Mouse (Mus musculus) layer of hippocampus, adult 2 months (tissue): ENCODE measurements around the gene Ptprg. TPM values are rescaled to one million over a fixed set of nuclear protein-coding genes. Genes with fewer than 3 reads are reported as not detected.

ENCODE experiments used
- DNase-seq, 2 experiments: peaks; one replicate each; pipeline ENCODE4 v3.0.0; 2022; ENCODE audit warnings: low spot score in 2 of 2
- H3K27ac ChIP-seq: fragments of 200-600 bp; 2 replicates; pipeline ENCODE4 v1.8.1; 2022
- H3K4me3 ChIP-seq: fragments of 200-600 bp; 2 replicates; pipeline ENCODE4 v1.8.1; 2022; ENCODE audit warnings: mild to moderate bottlenecking
- CTCF ChIP-seq: fragments of 200-600 bp; conservative IDR thresholded peaks from 2 replicates; pipeline ENCODE4 v1.8.1; 2022; ENCODE audit warnings: antibody characterized with exemption, mild to moderate bottlenecking, moderate library complexity
- total RNA-seq, 2 experiments: library from RNA; stranded (reverse); gene quantifications; 2 replicates each; pipeline ENCODE4 v1.2.3; 2021

Gene Ptprg
- total RNA-seq, 2 experiments from 2014 or later, result 106 to 112 TPM

DNA sequence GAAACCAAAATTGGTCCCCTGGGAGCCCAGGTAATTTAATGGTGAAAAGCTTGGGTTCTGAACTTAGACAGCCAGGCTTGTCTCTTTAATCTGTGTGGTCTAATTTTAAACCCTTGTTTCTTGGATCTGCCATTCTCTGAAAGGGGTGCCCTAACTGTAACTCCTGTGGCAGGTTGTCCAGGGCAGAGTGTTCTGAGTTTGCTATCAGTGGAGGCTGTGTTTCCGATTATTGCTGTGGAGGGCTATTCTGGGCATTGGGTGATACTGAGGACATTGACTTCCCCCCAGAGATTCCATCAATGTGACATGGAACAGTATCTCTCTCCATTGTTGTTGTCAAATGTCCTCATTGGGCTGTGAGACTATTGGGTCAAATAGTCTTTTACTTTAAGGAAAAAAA lies 134.2 kb downstream of the Ptprg start:
- TF ChIP-seq CTCF, result no peak
- H3K27ac ChIP-seq, result no peak overlapping the region
- no peak overlapping the region for H3K4me3 ChIP-seq
- DNase-seq, result no peak

DNA sequence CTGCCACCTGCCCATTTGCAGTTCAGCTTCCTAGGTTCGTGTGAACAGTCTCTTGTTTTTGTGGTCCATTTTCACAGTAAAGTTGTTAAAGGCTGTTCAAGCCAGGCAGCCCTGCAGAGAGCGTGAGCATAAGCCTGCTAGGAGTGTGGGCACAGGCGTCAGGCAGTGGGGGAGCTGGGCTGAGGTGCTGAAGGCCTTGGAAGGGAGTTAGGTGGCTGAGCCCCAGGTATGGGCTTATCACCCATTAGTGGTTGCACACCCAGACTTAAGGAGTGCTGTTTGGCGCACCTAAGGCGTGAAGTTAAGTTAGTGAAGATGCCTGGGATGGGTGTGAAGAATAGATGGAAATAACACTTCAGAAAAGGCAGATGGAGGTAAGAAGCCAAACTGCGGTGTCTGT lies 134.8 kb downstream of the Ptprg start:
- no peak overlapping the region for H3K4me3 ChIP-seq
- DNase-seq, result no peak
- H3K27ac ChIP-seq, result no peak overlapping the region
- TF ChIP-seq CTCF, result no peak

DNA sequence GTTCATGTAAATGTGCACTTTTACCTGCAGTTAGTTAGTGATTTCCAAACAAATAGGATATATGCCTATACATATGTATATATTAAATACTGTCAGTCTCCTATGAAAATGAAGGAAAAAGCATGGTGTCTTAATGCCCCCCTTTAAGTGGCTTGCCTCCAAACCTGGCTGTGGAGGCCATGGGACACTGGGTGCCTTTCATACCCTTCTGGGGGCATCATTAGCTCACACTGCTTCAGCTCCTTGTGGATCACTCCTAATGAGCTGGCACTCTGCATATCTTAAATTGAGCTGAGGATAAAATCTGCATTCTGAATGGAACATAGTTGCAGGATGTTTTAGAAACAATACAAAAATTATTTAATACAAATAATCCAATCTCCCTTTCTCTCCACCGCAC lies 136.7 kb downstream of the Ptprg start:
- TF ChIP-seq CTCF, result no peak

DNA sequence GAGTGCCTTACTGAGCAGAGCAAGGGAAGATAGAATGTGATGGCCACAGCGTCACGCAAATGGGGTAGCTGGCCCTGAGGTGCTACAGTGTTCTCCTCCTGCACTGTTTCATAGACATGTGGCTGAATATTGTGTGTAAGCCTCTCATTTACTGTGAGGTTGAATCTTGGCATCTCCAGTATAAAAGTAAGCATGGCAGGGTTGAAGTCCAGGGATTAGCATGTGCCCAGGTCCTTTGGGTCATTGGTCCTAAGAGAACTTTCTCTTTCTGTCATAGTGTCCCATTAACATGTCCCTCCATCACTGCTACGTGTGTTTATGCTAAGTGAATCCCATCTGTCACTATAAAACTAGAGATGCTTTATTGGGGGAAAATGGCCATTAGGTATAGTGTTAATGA lies 138.2 kb downstream of the Ptprg start:
- DNase-seq, result no peak

More for the DNA sequence above, 136.7 kb downstream of the Ptprg start:
- DNase-seq, result no peak
- H3K4me3 ChIP-seq, result no peak overlapping the region
- 0 out of 2 replicates have a peak overlapping the region, but pooled peaks have one; percentile 28 for H3K27ac ChIP-seq

DNA sequence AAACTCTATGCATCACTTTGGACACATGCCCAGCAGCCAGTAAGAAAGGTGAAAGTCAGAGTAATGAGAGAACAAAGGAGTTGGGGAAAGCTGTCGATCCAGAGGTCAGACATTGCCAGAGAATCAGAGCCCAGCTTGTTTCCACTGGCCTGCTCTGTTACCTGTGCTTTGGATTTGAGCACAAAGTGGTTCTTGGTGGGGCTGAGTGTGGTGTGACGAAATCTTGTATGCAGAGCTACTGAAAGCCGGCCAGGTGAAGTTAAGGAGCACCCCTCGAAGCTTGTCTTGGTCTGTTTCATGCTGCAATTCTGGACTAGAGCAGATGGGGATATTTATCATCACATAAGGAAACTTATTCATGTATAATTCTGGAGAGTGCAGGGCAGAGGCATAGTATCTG lies 145.5 kb downstream of the Ptprg start:
- H3K27ac ChIP-seq, result no peak overlapping the region
- no peak for TF ChIP-seq CTCF

More for the DNA sequence above, 138.2 kb downstream of the Ptprg start:
- Histone ChIP-seq H3K4me3 (no peak overlapping the region), H3K27ac (no peak overlapping the region)
- TF ChIP-seq CTCF, result no peak

DNA sequence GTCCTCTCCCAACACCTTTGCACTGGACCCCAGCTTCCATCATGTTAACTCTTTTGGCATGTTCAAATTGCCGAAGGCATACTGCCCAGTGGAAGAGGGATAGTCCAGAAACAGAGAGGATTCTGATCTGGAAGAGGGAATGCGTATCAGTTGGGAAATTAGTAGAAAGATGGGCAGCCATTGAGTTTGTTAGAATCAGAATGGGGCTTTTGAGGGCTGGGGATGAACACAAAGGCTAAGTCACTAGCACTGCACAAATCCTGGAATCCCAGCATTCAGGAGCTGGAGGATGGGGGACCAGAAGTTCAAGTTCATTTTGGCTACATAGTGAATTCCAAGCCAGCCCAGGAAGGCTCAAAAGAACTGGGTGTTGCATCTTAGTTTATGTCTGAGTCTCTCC lies 146.3 kb downstream of the Ptprg start:
- TF ChIP-seq CTCF, result no peak
- no peak for DNase-seq
- H3K27ac ChIP-seq, result no peak overlapping the region
- H3K4me3 ChIP-seq, result no peak overlapping the region

More for the DNA sequence above, 145.5 kb downstream of the Ptprg start:
- no peak for DNase-seq
- no peak overlapping the region for H3K4me3 ChIP-seq

DNA sequence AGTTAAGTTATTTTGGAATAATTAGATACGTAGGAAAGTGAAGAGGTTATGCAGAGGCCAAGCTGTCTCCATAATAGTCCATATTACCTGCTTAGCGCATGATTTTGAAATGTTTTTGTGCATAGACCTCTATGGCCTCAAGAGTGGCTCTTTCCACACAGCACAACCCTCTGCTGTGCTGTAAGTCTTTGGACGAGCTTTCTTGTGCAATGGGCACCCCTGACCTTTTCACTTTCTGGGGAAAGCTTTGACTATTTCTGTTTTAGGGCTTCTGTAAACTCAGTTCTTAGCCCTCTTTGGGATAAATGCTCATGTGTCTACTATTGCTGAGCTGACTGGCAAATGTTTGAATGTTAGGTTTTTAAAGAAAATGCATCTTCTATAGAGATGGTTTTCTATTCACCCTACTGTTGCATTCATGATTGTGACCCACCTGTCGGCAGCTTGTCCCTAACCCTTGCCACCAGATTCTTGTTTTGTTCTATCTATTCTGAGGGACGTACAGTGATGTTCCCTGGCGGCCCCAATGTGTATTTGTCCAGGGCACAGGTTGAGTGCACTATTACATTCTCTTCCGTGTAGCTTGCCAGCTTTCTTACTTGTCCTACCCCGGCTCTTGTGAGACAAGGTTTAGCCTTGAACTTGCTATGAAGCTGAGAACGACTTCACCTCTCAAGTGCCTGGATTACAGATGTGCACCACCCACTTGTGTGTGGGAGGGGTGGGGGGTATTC lies 148.4 kb downstream of the Ptprg start:
- no peak for TF ChIP-seq CTCF
- Histone ChIP-seq H3K27ac (peak overlapping the region; percentile 43), H3K4me3 (no peak overlapping the region)
- no peak for DNase-seq

DNA sequence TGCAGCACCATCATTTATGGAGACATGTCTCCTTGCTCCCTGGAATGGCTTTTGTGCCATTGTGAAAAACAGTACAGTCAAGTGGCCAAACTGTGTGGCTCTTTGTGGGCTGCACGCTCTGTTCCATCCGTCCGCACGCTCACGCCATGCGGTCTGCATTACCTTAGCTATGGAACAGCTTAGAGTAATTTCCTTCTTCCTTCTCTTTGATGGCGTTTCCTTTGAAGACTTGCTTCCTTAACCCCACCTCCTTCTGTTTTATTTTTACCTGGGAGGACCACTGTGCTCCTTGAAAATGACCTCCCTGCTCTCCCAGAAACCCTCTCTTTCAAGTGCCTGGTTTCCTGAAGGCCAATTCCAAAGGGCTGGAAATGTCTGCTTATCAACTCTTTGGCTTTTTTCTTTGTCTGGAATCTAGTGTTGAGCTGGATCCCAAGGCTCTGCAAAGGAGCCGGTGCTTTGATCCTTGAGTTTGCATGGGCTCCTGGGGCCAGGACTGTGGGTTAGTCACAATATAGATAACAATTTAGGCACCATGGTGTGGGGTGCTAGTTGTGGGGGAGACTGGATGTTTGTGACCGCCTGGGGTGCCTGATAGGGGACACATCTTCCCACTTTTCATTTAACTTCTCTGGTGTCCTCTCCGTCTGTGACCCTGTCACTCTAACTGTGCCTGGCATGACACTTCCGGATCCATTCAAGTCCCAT lies 149.6 kb downstream of the Ptprg start:
- no peak for TF ChIP-seq CTCF
- H3K4me3 ChIP-seq, result no peak overlapping the region
- H3K27ac ChIP-seq, result peak overlapping the region; percentile 43; the same call in 1 of the 2 replicates
- DNase-seq, result no peak

DNA sequence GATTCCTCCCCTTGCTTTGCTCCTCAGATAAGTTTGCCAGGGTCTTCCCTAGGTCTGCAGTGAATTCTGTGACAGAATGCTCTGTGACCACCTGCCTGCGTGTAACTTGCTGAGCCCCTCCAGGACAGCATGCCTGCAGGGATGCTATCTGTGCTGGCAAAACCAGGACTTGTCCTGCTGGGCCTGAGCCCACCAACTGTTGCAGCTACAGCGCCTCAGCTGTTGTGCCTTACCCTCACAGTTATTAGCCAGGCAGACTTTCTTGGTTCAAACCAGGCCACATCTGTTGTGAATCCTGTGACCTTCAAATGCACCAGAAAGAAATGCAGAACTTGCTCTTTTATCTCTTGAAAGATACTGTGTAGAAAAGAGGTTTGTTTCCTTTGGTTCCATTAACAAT lies 151.5 kb downstream of the Ptprg start:
- TF ChIP-seq CTCF, result no peak
- Histone ChIP-seq H3K27ac (no peak overlapping the region), H3K4me3 (no peak overlapping the region)
- no peak for DNase-seq

DNA sequence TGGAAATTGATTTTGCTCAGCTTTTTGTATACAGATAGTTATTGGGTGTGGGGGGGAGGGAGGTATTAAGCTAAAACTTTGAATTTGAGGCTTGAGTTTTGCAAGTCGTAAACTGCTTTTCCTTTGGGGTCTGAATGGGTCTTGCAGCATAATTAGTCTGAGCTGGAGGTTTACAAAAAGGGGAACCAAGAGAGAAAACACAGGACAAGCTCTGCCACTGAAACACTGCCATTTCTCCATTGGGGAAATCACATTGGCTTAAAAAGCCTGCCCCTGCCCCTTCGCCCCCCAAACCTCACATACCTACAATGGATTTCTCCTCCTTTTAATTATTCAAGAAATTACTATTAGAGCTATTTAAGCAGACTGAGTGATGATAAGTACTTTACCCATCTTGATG lies 156.0 kb downstream of the Ptprg start:
- no peak for TF ChIP-seq CTCF
- DNase-seq, result no peak
- Histone ChIP-seq H3K4me3 (no peak overlapping the region), H3K27ac (peak overlapping the region; percentile 61; the same call in 1 of the 2 replicates)

DNA sequence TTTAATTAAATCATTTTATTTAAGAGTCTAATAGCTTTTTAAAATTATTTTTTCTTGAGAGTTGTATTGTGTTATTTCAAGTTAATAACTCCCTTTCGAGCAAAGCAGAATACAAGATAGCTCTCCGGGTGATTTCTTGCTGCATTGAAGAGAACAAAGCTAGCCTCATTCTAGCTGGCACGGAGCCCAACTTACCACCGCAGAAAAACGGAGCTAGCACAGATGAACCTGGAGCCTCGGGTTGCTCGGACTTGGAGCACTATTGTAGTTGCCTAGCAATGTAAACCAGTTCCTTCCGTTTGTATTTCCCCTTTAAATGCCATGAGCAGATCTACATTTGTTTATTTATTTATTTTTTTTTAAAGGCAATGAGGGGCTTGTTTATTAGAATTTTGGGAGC lies 156.5 kb downstream of the Ptprg start:
- Histone ChIP-seq H3K27ac (no peak overlapping the region), H3K4me3 (no peak overlapping the region)
- no peak for DNase-seq
- TF ChIP-seq CTCF, result no peak

DNA sequence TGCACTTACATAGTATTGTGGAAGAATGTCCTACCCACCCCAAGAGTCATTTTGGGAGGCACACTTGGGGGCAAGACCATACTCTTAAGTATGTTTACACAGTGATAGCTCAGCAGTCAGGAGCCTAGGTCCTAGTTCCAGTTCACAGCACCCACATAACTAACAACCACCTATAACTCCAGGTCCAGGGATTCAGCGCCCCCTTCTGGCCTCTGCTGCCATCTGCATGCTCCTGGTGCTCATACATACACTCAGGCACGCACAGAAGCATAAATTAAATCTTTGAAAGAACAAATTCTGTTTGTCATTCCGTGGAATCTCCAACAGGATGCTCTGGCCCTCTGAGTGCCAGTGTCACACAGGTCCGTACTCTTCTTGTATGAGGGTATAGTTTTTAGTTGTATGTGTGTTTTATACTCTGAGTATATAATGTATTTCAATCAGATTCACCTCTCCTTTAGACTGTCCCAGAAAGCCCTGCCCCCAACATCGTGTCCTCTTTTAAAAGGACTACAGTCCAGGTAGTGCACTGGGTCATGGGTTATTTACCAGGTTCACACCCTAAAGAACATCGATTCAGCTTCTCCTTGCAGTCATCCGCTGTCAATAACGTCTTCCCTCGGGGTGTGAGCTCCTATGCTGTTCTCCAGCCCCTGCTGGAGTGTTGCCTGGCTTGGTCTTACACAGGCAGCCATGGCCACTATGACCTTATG lies 157.2 kb downstream of the Ptprg start:
- Histone ChIP-seq H3K27ac (no peak overlapping the region), H3K4me3 (no peak overlapping the region)
- no peak for DNase-seq
- peak; percentile 51 for TF ChIP-seq CTCF

DNA sequence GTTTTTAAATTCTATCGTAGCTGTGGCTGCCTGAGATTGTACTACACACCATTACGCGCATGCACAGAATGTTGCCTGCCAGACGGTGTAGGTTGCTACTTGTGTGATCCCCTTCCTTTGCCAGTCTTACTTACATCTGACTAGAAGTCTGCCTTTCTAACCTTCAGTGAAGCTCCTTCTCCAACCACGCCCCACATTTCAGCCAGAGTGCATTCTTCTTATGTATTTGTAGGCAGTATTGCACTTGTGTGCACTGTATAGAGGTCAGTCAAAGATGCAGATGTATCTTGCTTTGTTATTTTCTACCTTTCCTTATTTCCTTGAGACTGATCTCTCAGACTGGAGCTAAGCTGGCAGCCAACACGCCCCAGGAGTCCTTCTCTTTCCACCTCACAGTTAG lies 158.8 kb downstream of the Ptprg start:
- no peak for TF ChIP-seq CTCF
- H3K4me3 ChIP-seq, result no peak overlapping the region
- H3K27ac ChIP-seq, result no peak overlapping the region
- DNase-seq, result no peak
